In genomic region chr13:55361145-55361544, GRCm38 (mm10) we compare ENCODE assay signal across 8 mouse cellular contexts. TPM values are rescaled to one million over a fixed set of nuclear protein-coding genes. Genes with fewer than 3 reads are reported as not detected.
DNase-seq lines count a peak whose midpoint lies in the region; ATAC-seq and TF ChIP-seq lines count a peak whose summit lies in the region.

No protein-coding gene starts in this region.

- H3K4me2 ChIP-seq in embryonic facial prominence, embryonic 15.5 days (replicated peaks): peak overlapping the region; percentile 67
- peak overlapping the region; percentile 74 for H3K4me2 ChIP-seq in intestine, postnatal 0 days (replicated peaks; ENCODE audit: low read depth)
- peak overlapping the region; percentile 96 for H3K4me2 ChIP-seq in neural tube, embryonic 13.5 days

- peak overlapping the region; percentile 85 for H3K4me3 ChIP-seq in liver, adult 2 months (ENCODE audit: insufficient read depth, low read depth, low read length)
- H3K4me3 ChIP-seq in embryonic facial prominence, embryonic 15.5 days (replicated peaks): peak overlapping the region; percentile 99
- H3K4me3 ChIP-seq in intestine, postnatal 0 days (ENCODE audit: low read depth, low read length): peak overlapping the region; percentile 87
- H3K4me3 ChIP-seq in neural tube, embryonic 13.5 days: peak overlapping the region; percentile 95

- H3K27me3 ChIP-seq in liver, adult 2 months (ENCODE audit: control insufficient read depth, insufficient read depth, low read length): no peaks in the 10 kb centered on the region
- H3K27me3 ChIP-seq in embryonic facial prominence, embryonic 15.5 days: 0 out of 2 replicates have a peak, but pooled peaks cover 7% of the 10 kb centered on the region
- H3K27me3 ChIP-seq in intestine, postnatal 0 days (replicated peaks; ENCODE audit: control insufficient read depth, insufficient read depth, low read length): no peaks in the 10 kb centered on the region
- H3K27me3 ChIP-seq in neural tube, embryonic 13.5 days: peaks cover 5% of the 10 kb centered on the region; the same call in 1 of the 2 replicates

- peaks cover 22% of the 10 kb centered on the region for H3K36me3 ChIP-seq in liver, adult 2 months (ENCODE audit: control insufficient read depth, insufficient read depth, low read length)
- H3K36me3 ChIP-seq in embryonic facial prominence, embryonic 15.5 days: peaks cover 40% of the 10 kb centered on the region
- peaks cover 28% of the 10 kb centered on the region for H3K36me3 ChIP-seq in intestine, postnatal 0 days (ENCODE audit: control insufficient read depth, insufficient read depth)
- peaks cover 41% of the 10 kb centered on the region for H3K36me3 ChIP-seq in neural tube, embryonic 13.5 days

- TF ChIP-seq CTCF in liver, adult 2 months (IDR thresholded peaks at IDR 0.05; ENCODE audit: low read depth, low read length): no peak
- no peak for TF ChIP-seq CTCF in intestine, postnatal 0 days (IDR thresholded peaks at IDR 0.05; ENCODE audit: low read depth)

- H3K4me1 ChIP-seq in liver, adult 2 months (ENCODE audit: control insufficient read depth, insufficient read depth, low read length): peaks cover 10% of the 10 kb centered on the region
- H3K4me1 ChIP-seq in embryonic facial prominence, embryonic 15.5 days: peaks cover 18% of the 10 kb centered on the region
- no peaks in the 10 kb centered on the region; the same call in 1 of the 2 replicates for H3K4me1 ChIP-seq in intestine, postnatal 0 days (replicated peaks; ENCODE audit: control insufficient read depth, insufficient read depth, low read length)
- peaks cover 36% of the 10 kb centered on the region for H3K4me1 ChIP-seq in neural tube, embryonic 13.5 days (replicated peaks)

- peak overlapping the region; percentile 85 for H3K27ac ChIP-seq in liver, adult 2 months (replicated peaks; ENCODE audit: insufficient read depth, low read depth, low read length)
- no peak overlapping the region for H3K27ac ChIP-seq in embryonic facial prominence, embryonic 15.5 days (replicated peaks)
- no peak overlapping the region for H3K27ac ChIP-seq in intestine, postnatal 0 days (ENCODE audit: low read depth, low read length)
- H3K27ac ChIP-seq in neural tube, embryonic 13.5 days (replicated peaks): no peak overlapping the region

- H3K9ac ChIP-seq in liver, adult 2 months (ENCODE audit: low read depth, low read length): peak overlapping the region; percentile 90
- H3K9ac ChIP-seq in embryonic facial prominence, embryonic 15.5 days: peak overlapping the region; percentile 2; the same call in 1 of the 2 replicates
- no peak overlapping the region; the same call in 1 of the 2 replicates for H3K9ac ChIP-seq in intestine, postnatal 0 days (ENCODE audit: low read depth, low read length)
- peak overlapping the region; percentile 14 for H3K9ac ChIP-seq in neural tube, embryonic 13.5 days

- no peaks in the 10 kb centered on the region for H3K9me3 ChIP-seq in embryonic facial prominence, embryonic 15.5 days (replicated peaks)
- H3K9me3 ChIP-seq in intestine, postnatal 0 days (ENCODE audit: control insufficient read depth): no peaks in the 10 kb centered on the region
- H3K9me3 ChIP-seq in neural tube, embryonic 13.5 days: no peaks in the 10 kb centered on the region

- TF ChIP-seq POLR2A in liver, adult 2 months (IDR thresholded peaks at IDR 0.05; ENCODE audit: extremely low read depth, insufficient read depth, low read length): no peak

- ATAC-seq in embryonic facial prominence, embryonic 15.5 days (ENCODE audit: insufficient number of reproducible peaks, low FRiP score, low TSS enrichment, low read depth): no peak
- no peak for ATAC-seq in intestine, postnatal 0 days
- ATAC-seq in neural tube, embryonic 13.5 days (ENCODE audit: low read depth): no peak

- peaks cover 37% of the 10 kb centered on the region for H3K79me2 ChIP-seq in liver, adult 2 months (ENCODE audit: control insufficient read depth, insufficient read depth, low read length)

- DNase-seq in liver, adult 2 months (ENCODE audit: extremely low read depth, low read depth, low spot score): peak; percentile 88
- DNase-seq in liver: no peak
- DNase-seq in frontal cortex, postnatal 14 days (ENCODE audit: low spot score in 2 of 2): no peak
- DNase-seq in layer of hippocampus, postnatal 25 days (ENCODE audit: extremely low spot score in 1 of 2, low spot score in 1 of 2): no peak
- no peak for DNase-seq in layer of hippocampus, adult 9-10 months (ENCODE audit: low spot score)

RNA-seq across cellular contexts. Expression of gene Lman2, which starts 1.4 kb away (rescaled TPM):
- 112 and 127 TPM in 2 replicates for total RNA-seq in liver, adult 2 months (2014; rRNA removed)
- polyA plus RNA-seq in liver, adult 2 months (2012; rRNA removed): 136 and 143 TPM in 2 replicates
- polyA plus RNA-seq in embryonic facial prominence, embryonic 15.5 days (2015; fragmentation: Nextera tagmentation; extraction: Ambion mirVana): 100.0 and 110 TPM in 2 replicates
- polyA plus RNA-seq in intestine, postnatal 0 days (2015; fragmentation: Nextera tagmentation; extraction: Ambion mirVana): 85.3 and 93.0 TPM in 2 replicates
- polyA plus RNA-seq in neural tube, embryonic 13.5 days (2015; fragmentation: Nextera tagmentation; extraction: Ambion mirVana): 56.6 and 59.4 TPM in 2 replicates
- total RNA-seq in layer of hippocampus, postnatal 25 days (2021): 10 to 100 TPM; 58.4 to 61.0 TPM

RNA-seq across cellular contexts. Expression of gene Rgs14, which starts 8.4 kb away (rescaled TPM):
- total RNA-seq in liver, adult 2 months (2014; rRNA removed): 0.28 and 0.34 TPM in 2 replicates
- 0.45 and 0.70 TPM in 2 replicates for polyA plus RNA-seq in liver, adult 2 months (2012; rRNA removed)
- polyA plus RNA-seq in embryonic facial prominence, embryonic 15.5 days (2015; fragmentation: Nextera tagmentation; extraction: Ambion mirVana): 2.1 and 2.5 TPM in 2 replicates
- polyA plus RNA-seq in intestine, postnatal 0 days (2015; fragmentation: Nextera tagmentation; extraction: Ambion mirVana): 1.2 and 1.3 TPM in 2 replicates
- 0.13 and 0.87 TPM in 2 replicates for polyA plus RNA-seq in neural tube, embryonic 13.5 days (2015; fragmentation: Nextera tagmentation; extraction: Ambion mirVana)
- 10 to 100 TPM; 94.5 to 98.2 TPM for total RNA-seq in layer of hippocampus, postnatal 25 days (2021)

RNA-seq across cellular contexts. Expression of gene Mxd3, which starts 31.5 kb away (rescaled TPM):
- total RNA-seq in liver, adult 2 months (2014; rRNA removed): 0.13 TPM in 1 of 2 replicates, not detected in the other
- 0.21 and 0.27 TPM in 2 replicates for polyA plus RNA-seq in liver, adult 2 months (2012; rRNA removed)
- 40.9 and 44.0 TPM in 2 replicates for polyA plus RNA-seq in embryonic facial prominence, embryonic 15.5 days (2015; fragmentation: Nextera tagmentation; extraction: Ambion mirVana)
- polyA plus RNA-seq in intestine, postnatal 0 days (2015; fragmentation: Nextera tagmentation; extraction: Ambion mirVana): 7.8 and 8.5 TPM in 2 replicates
- 9.7 and 11.2 TPM in 2 replicates for polyA plus RNA-seq in neural tube, embryonic 13.5 days (2015; fragmentation: Nextera tagmentation; extraction: Ambion mirVana)
- 1 to 10 TPM; 1.2 to 2.4 TPM for total RNA-seq in layer of hippocampus, postnatal 25 days (2021)

RNA-seq across cellular contexts. Expression of gene Slc34a1, which starts 36.8 kb away (rescaled TPM):
- 0.13 TPM in 1 of 2 replicates, not detected in the other for total RNA-seq in liver, adult 2 months (2014; rRNA removed)
- 0.04 and 0.11 TPM in 2 replicates for polyA plus RNA-seq in liver, adult 2 months (2012; rRNA removed)
- 0.11 TPM in 1 of 2 replicates, not detected in the other for polyA plus RNA-seq in embryonic facial prominence, embryonic 15.5 days (2015; fragmentation: Nextera tagmentation; extraction: Ambion mirVana)
- polyA plus RNA-seq in intestine, postnatal 0 days (2015; fragmentation: Nextera tagmentation; extraction: Ambion mirVana): 0.04 and 0.16 TPM in 2 replicates
- polyA plus RNA-seq in neural tube, embryonic 13.5 days (2015; fragmentation: Nextera tagmentation; extraction: Ambion mirVana): not detected in 2 replicates
- total RNA-seq in layer of hippocampus, postnatal 25 days (2021): not detected

RNA-seq across cellular contexts. Expression of gene Rab24, which starts 39.4 kb away (rescaled TPM):
- total RNA-seq in liver, adult 2 months (2014; rRNA removed): 32.7 and 33.6 TPM in 2 replicates
- polyA plus RNA-seq in liver, adult 2 months (2012; rRNA removed): 50.2 and 56.0 TPM in 2 replicates
- polyA plus RNA-seq in embryonic facial prominence, embryonic 15.5 days (2015; fragmentation: Nextera tagmentation; extraction: Ambion mirVana): 135 and 137 TPM in 2 replicates
- polyA plus RNA-seq in intestine, postnatal 0 days (2015; fragmentation: Nextera tagmentation; extraction: Ambion mirVana): 142 and 156 TPM in 2 replicates
- 89.1 and 97.9 TPM in 2 replicates for polyA plus RNA-seq in neural tube, embryonic 13.5 days (2015; fragmentation: Nextera tagmentation; extraction: Ambion mirVana)
- total RNA-seq in layer of hippocampus, postnatal 25 days (2021): 10 to 100 TPM; 74.0 to 83.3 TPM
